Mouse (Mus musculus): ENCODE data around the gene Mrpl39.
A peak's percentile ranks its signal among the peaks of the same experiment; 100 is the strongest.

Gene Mrpl39

GRCm38 (mm10) chr16:84735166-84736105 lies at the start of gene Mrpl39:
TSS of gene Mrpl39 (minus strand) at chr16:84735742.
- peak; percentile 94 for DNase-seq

- DNase-seq, result no peak
Observed at GRCm38 (mm10) chr16:84784966-84785365, 49.4 kb upstream of the Mrpl39 start.

- no peak for DNase-seq
Observed at GRCm38 (mm10) chr16:84783279-84783678, 47.7 kb upstream of the Mrpl39 start.

- DNase-seq, result no peak
Observed at GRCm38 (mm10) chr16:84779718-84780117, 44.2 kb upstream of the Mrpl39 start.

GRCm38 (mm10) chr16:84778861-84779630 lies 43.5 kb upstream of the Mrpl39 start:
- no peak for DNase-seq

- DNase-seq, result no peak
Observed at GRCm38 (mm10) chr16:84778431-84778830, 42.9 kb upstream of the Mrpl39 start.

- no peak for DNase-seq
Observed at GRCm38 (mm10) chr16:84776089-84776784, 40.7 kb upstream of the Mrpl39 start.

GRCm38 (mm10) chr16:84775356-84775755 lies 39.8 kb upstream of the Mrpl39 start:
- no peak for DNase-seq

- peak; percentile 9 for DNase-seq
Observed at GRCm38 (mm10) chr16:84774761-84775231, 39.3 kb upstream of the Mrpl39 start.

GRCm38 (mm10) chr16:84774003-84774703 lies 38.6 kb upstream of the Mrpl39 start, which contains the start of gene Jam2:
TSS of gene Jam2 (plus strand) at chr16:84774123.
- peak; percentile 28 for DNase-seq

GRCm38 (mm10) chr16:84773268-84773861 lies 37.8 kb upstream of the Mrpl39 start:
- DNase-seq, result no peak

GRCm38 (mm10) chr16:84772496-84773267 lies 37.1 kb upstream of the Mrpl39 start:
- DNase-seq, result no peak

GRCm38 (mm10) chr16:84771461-84771860 lies 35.9 kb upstream of the Mrpl39 start:
- no peak for DNase-seq

GRCm38 (mm10) chr16:84770891-84771290 lies 35.3 kb upstream of the Mrpl39 start:
- no peak for DNase-seq

GRCm38 (mm10) chr16:84769619-84770464 lies 34.3 kb upstream of the Mrpl39 start:
- DNase-seq, result no peak

GRCm38 (mm10) chr16:84769182-84769581 lies 33.6 kb upstream of the Mrpl39 start:
- no peak for DNase-seq

- no peak for DNase-seq
Observed at GRCm38 (mm10) chr16:84767956-84768355, 32.4 kb upstream of the Mrpl39 start.

- DNase-seq, result no peak
Observed at GRCm38 (mm10) chr16:84745721-84746306, 10.3 kb upstream of the Mrpl39 start.

GRCm38 (mm10) chr16:84744703-84745490 lies 9.4 kb upstream of the Mrpl39 start:
- DNase-seq, result no peak

All from cerebellum, adult 9-11 months (tissue).